Mouse (Mus musculus) midbrain, embryonic 10.5 days (tissue): ENCODE results near the gene Pdgfa. TPM values are rescaled to one million over a fixed set of nuclear protein-coding genes. Genes with fewer than 3 reads are reported as not detected.

Experiments used
- DNase-seq: peaks from one replicate; pipeline ENCODE4 v3.0.0-alpha.2; 2017; ENCODE audit warnings: low spot score
- H3K27ac ChIP-seq: fragments of 300-500 bp; sonication (generic); replicated peaks from 2 replicates; pipeline ENCODE4 v1.5.1; 2016; ENCODE audit warnings: mild to moderate bottlenecking
- H3K27me3 ChIP-seq: fragments of 300-500 bp; sonication (generic); 2 replicates; pipeline ENCODE4 v1.6.1; 2016; ENCODE audit warnings: low read depth, mild to moderate bottlenecking; ENCODE audit not compliant: poor library complexity, severe bottlenecking
- H3K36me3 ChIP-seq: fragments of 300-500 bp; sonication (generic); 2 replicates; pipeline ENCODE4 v1.6.1; 2016; ENCODE audit warnings: mild to moderate bottlenecking, moderate library complexity
- H3K4me1 ChIP-seq: fragments of 300-500 bp; sonication (generic); 2 replicates; pipeline ENCODE4 v1.6.1; 2016
- H3K4me3 ChIP-seq: fragments of 300-500 bp; sonication (generic); 2 replicates; pipeline ENCODE4 v1.5.1; 2016; ENCODE audit warnings: mild to moderate bottlenecking, moderate library complexity
- H3K9me3 ChIP-seq: fragments of 300-500 bp; sonication (generic); replicated peaks from 2 replicates; pipeline ENCODE4 v1.6.1; 2016; ENCODE audit warnings: mild to moderate bottlenecking
- WGBS: fragments of 180-500 bp; shearing (Covaris S2); methylation state at CpG from one replicate; pipeline ENCODE4 v1.1.7; 2016; 5-methylcytosine and 5-hydroxymethylcytosine counted together
- polyA plus RNA-seq: library from polyadenylated mRNA; unstranded; fragments of >200 nt; fragmentation: Nextera tagmentation; extraction: Ambion mirVana; gene quantifications from 2 replicates; pipeline ENCODE4 v1.2.1, GENCODE M21; 2016

The Pdgfa gene
- 4.8 and 6.8 TPM in 2 replicates for polyA plus RNA-seq

GRCm38 (mm10) chr5:138997171-138997788, at the start of gene Pdgfa:
Gene Pdgfa (minus strand): TSS chr5:138997370.
- Histone ChIP-seq H3K36me3 (no peaks in the 10 kb centered on the region), H3K9me3 (peaks cover 7% of the 10 kb centered on the region), H3K27me3 (peaks cover 85% of the 10 kb centered on the region), H3K27ac (peak within 1 kb of the TSS; percentile 82; the same call in 1 of the 2 replicates), H3K4me3 (peak within 1 kb of the TSS; percentile 77), H3K4me1 (peaks cover 62% of the 10 kb centered on the region)
- DNase-seq = peak; percentile 82
- WGBS = under 1% methylated on average over 48 of the region's 48 CpGs

- no peak for DNase-seq
- Histone ChIP-seq H3K36me3 (no peaks in the 10 kb centered on the region), H3K4me1 (0 out of 2 replicates have a peak, but pooled peaks cover 7% of the 10 kb centered on the region), H3K9me3 (no peaks in the 10 kb centered on the region), H3K27me3 (no peaks in the 10 kb centered on the region), H3K4me3 (no peak overlapping the region), H3K27ac (no peak overlapping the region)
- WGBS = 80% methylated on average over 5 of the region's 5 CpGs
Observed at GRCm38 (mm10) chr5:139046636-139047035, 49.5 kb upstream of the Pdgfa start.

- no peak for DNase-seq
- 0 out of 2 replicates have a peak, but pooled peaks cover 7% of the 10 kb centered on the region for H3K4me1 ChIP-seq
- 82% methylated on average over 4 of the region's 4 CpGs for WGBS
- H3K36me3 ChIP-seq = no peaks in the 10 kb centered on the region
- H3K27me3 ChIP-seq = no peaks in the 10 kb centered on the region
- no peaks in the 10 kb centered on the region for H3K9me3 ChIP-seq
- no peak overlapping the region for H3K4me3 ChIP-seq
- no peak overlapping the region for H3K27ac ChIP-seq
Observed at GRCm38 (mm10) chr5:139043546-139043945, 46.4 kb upstream of the Pdgfa start.

- no peak for DNase-seq
- Histone ChIP-seq H3K4me3 (no peak overlapping the region), H3K4me1 (0 out of 2 replicates have a peak, but pooled peaks cover 3% of the 10 kb centered on the region), H3K27ac (no peak overlapping the region), H3K36me3 (no peaks in the 10 kb centered on the region), H3K9me3 (no peaks in the 10 kb centered on the region), H3K27me3 (no peaks in the 10 kb centered on the region)
- 82% methylated on average over 12 of the region's 12 CpGs for WGBS
Observed at GRCm38 (mm10) chr5:139042299-139042698, 45.1 kb upstream of the Pdgfa start.

GRCm38 (mm10) chr5:139035171-139035570, 38.0 kb upstream of the Pdgfa start:
- no peaks in the 10 kb centered on the region for H3K27me3 ChIP-seq
- no peak for DNase-seq
- H3K27ac ChIP-seq = no peak overlapping the region
- no peak overlapping the region for H3K4me3 ChIP-seq
- no peaks in the 10 kb centered on the region for H3K9me3 ChIP-seq
- WGBS = 88% methylated on average over 2 of the region's 2 CpGs
- H3K4me1 ChIP-seq = peaks cover 27% of the 10 kb centered on the region
- no peaks in the 10 kb centered on the region for H3K36me3 ChIP-seq

- Histone ChIP-seq H3K4me3 (no peak overlapping the region), H3K36me3 (no peaks in the 10 kb centered on the region), H3K9me3 (no peaks in the 10 kb centered on the region), H3K27me3 (no peaks in the 10 kb centered on the region), H3K27ac (0 out of 2 replicates have a peak overlapping the region, but pooled peaks have one; percentile 64), H3K4me1 (peaks cover 27% of the 10 kb centered on the region)
- DNase-seq = no peak
- WGBS = 59% methylated on average over 6 of the region's 6 CpGs
Observed at GRCm38 (mm10) chr5:139034746-139035145, 37.6 kb upstream of the Pdgfa start.

- H3K27ac ChIP-seq = peak overlapping the region; percentile 64
- no peaks in the 10 kb centered on the region for H3K27me3 ChIP-seq
- no peak overlapping the region for H3K4me3 ChIP-seq
- H3K36me3 ChIP-seq = no peaks in the 10 kb centered on the region
- peaks cover 27% of the 10 kb centered on the region for H3K4me1 ChIP-seq
- DNase-seq = no peak
- no peaks in the 10 kb centered on the region for H3K9me3 ChIP-seq
- 45% methylated on average over 14 of the region's 14 CpGs for WGBS
Observed at GRCm38 (mm10) chr5:139033406-139034317, 36.5 kb upstream of the Pdgfa start.

- DNase-seq = no peak
- Histone ChIP-seq H3K27me3 (no peaks in the 10 kb centered on the region), H3K4me1 (peaks cover 14% of the 10 kb centered on the region), H3K27ac (peak overlapping the region; percentile 34), H3K4me3 (no peak overlapping the region), H3K36me3 (no peaks in the 10 kb centered on the region), H3K9me3 (no peaks in the 10 kb centered on the region)
- WGBS = 47% methylated on average over 15 of the region's 15 CpGs
Observed at GRCm38 (mm10) chr5:139027603-139028002, 30.4 kb upstream of the Pdgfa start.

- no peak for DNase-seq
- no peak overlapping the region for H3K4me3 ChIP-seq
- WGBS = 78% methylated on average over 12 of the region's 12 CpGs
Observed at GRCm38 (mm10) chr5:139024351-139025105, 27.4 kb upstream of the Pdgfa start.

GRCm38 (mm10) chr5:139020595-139020994, 23.4 kb upstream of the Pdgfa start:
- Histone ChIP-seq H3K27me3 (no peaks in the 10 kb centered on the region), H3K4me1 (no peaks in the 10 kb centered on the region), H3K9me3 (no peaks in the 10 kb centered on the region), H3K27ac (no peak overlapping the region), H3K4me3 (no peak overlapping the region), H3K36me3 (no peaks in the 10 kb centered on the region)
- no peak for DNase-seq
- WGBS = 87% methylated on average over 6 of the region's 6 CpGs

More at GRCm38 (mm10) chr5:139024351-139025105, 27.4 kb upstream of the Pdgfa start:
- H3K4me1 ChIP-seq = peaks cover 14% of the 10 kb centered on the region
- H3K27ac ChIP-seq = no peak overlapping the region
- H3K27me3 ChIP-seq = no peaks in the 10 kb centered on the region
- no peaks in the 10 kb centered on the region for H3K36me3 ChIP-seq
- H3K9me3 ChIP-seq = no peaks in the 10 kb centered on the region

- 82% methylated on average over 15 of the region's 15 CpGs for WGBS
- DNase-seq = no peak
- Histone ChIP-seq H3K4me3 (no peak overlapping the region), H3K27me3 (no peaks in the 10 kb centered on the region), H3K27ac (no peak overlapping the region), H3K36me3 (no peaks in the 10 kb centered on the region), H3K9me3 (no peaks in the 10 kb centered on the region), H3K4me1 (no peaks in the 10 kb centered on the region)
Observed at GRCm38 (mm10) chr5:139017371-139018124, 20.4 kb upstream of the Pdgfa start.

- 74% methylated on average over 3 of the region's 3 CpGs for WGBS
- no peaks in the 10 kb centered on the region for H3K9me3 ChIP-seq
- H3K27ac ChIP-seq = no peak overlapping the region
- H3K4me3 ChIP-seq = no peak overlapping the region
- H3K4me1 ChIP-seq = no peaks in the 10 kb centered on the region
- no peaks in the 10 kb centered on the region for H3K36me3 ChIP-seq
- no peaks in the 10 kb centered on the region for H3K27me3 ChIP-seq
- no peak for DNase-seq
Observed at GRCm38 (mm10) chr5:139015097-139015496, 17.9 kb upstream of the Pdgfa start.
